Mouse (Mus musculus) mesoderm, embryonic 11.5 days (tissue): ENCODE data around the gene Wdr66.
A peak's percentile ranks its signal among the peaks of the same experiment; 100 is the strongest.

Source experiments
- DNase-seq: peaks from one replicate; pipeline ENCODE4 v3.0.0-alpha.2; 2012; ENCODE audit warnings: low read depth, low spot score

The Wdr66 gene

DNA sequence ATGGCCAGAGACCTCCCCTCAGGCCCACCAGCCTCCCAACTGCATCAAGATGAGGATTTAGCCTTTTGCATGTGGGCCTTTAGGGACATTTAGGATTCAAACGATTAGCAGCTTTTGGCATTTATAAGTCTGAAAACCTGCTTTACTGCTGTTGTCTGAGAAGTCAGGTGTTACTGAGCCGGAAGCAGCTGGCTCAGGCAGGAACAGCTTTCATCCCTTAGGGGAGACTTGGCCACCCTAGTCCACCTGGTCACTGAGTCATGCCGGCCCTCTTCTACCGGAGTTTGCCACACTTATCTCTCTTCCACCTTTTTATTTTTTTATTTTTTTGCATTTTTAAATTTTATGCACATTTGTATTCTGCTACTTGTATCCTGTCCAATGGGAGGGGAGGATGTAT, 105.4 kb downstream of the Wdr66 start:
- no peak for DNase-seq

DNA sequence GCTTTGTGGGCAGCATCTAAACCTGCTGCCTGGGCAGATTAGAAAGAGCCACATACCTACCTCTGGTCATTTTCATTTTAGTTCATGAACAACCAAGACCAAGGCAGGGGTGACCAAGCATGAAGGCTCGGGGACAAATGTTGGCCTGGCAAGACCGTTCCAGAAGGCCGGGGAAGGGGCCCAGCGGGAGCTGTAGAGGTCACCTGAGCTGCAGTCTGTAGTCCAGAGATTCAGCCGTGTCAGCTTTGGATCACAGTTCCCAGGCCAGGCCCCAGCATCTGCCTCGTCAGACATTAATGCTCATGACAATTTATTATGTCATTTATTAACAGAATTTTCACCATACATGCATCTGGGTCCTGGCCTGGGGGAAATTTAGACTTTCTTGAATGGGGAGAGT, 107.5 kb downstream of the Wdr66 start:
- no peak for DNase-seq

DNA sequence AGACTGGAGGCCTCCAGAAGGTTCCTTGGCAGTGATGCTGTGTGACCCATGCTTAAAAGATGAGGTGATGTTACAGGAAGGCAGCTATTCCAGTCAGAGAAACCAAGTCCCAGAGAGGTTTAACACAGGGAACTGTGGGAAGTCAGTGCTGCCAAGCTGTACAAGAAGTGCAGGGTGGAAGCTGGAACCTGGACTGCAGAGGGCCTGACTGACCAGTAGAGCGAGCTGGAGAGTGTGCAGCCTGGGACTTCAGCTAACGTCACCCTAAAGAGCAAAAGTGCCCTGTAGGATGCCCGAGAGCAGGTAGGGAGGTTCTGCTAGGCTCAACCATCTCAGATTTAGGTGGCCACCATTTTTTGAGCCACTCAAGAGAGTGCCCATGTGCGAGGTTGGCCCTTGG, 111.0 kb downstream of the Wdr66 start:
- no peak for DNase-seq

DNA sequence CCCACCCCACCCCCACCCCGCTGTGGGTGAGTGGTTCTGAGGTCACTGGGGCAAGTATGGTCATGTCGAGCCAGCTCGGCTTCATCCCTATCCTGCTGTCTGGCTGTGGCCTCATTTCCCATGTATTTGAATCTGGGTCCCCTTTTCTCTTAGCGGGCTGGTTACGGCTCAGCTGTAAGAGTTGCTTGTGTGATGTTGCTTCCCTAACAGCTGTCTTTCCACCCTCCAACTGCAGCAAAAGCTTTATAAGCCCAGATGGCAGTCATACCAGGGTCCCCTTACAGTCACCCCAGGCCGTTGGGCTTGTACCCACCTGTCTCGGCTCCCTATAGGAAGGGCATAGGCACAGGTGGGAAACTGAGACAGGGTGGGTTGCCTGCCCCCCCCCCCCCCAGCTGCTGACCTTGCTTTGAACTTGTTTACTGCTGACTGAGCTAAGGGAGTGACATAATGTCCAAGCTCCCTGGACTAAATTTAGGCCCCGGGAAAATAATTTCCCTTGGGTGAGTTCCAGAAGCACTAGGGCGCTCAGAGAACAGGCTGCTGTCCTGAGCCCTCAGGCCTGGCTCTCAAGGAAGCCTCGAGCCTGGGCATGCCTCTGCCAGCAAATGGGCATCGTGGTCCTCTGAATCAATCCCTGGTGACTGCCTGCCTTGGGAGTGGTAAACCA, 112.5 kb downstream of the Wdr66 start:
- DNase-seq: no peak

DNA sequence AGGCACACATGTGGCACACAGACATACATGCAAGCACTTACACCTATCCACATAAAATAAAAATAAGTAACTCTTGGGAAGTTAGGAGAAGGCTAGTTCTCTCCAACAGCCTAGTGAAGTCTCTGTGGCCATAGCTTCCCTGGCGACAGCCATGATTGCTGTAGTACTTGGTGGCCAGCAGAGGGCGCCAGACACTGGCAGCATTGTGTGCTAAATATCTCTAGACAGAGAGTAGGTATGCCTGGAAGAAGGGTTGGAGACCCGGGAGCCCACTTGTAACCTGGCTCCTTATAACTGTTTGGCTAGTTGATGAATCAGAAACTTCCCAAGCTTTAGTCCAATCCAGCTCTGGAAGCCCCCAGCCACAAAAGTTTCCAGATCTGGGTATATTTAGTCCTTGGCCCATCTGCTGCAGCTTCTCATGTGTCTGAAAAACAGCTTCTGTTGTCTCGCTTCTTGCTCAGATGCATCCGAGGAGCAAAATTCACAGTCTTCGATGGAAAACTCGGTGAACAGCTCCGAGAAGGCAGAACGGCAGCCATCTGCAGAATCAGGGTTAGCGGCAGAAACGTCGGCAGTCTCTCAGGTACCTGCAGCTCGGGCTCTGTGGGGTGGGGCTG, 117.1 kb downstream of the Wdr66 start:
- peak; percentile 69 for DNase-seq

DNA sequence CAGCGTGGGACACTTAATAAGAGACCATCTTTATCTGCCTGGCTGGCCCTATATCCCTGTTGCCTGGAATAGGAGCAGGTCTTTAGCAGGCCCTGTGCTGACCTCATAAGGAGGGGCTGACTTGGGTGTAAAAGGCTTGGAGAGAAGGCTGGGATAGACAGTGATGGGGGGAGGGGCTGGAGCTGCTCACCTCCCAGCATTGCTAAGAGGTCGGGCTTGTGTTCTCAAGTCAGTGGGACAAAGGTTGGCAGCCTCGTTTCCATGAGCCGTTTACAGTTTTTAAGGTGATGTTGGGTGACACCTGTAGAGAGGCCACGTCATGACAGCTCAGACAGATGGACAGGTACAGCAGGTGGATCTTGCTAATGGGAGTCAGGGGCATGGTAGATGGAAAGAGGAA, 118.1 kb downstream of the Wdr66 start:
- no peak for DNase-seq

DNA sequence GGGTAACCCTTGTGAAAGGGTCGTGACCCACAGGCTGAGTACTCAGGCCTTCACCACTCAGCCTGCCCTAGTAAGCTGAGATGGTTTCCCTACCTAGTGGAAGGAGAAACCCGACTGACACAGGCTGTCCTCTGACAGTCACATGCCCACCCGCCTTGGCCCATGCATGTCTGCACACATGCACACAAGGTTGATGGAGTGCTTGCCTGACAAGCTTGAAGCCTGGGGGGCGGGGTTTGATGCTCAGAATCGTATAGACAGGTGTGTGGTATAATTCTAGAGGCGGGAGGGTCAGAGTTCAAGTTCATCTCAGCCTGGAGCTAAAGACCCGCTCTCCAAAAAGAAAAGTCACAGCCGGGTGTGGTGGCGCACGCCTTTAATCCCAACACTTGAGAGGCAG, 123.4 kb downstream of the Wdr66 start:
- DNase-seq: no peak

DNA sequence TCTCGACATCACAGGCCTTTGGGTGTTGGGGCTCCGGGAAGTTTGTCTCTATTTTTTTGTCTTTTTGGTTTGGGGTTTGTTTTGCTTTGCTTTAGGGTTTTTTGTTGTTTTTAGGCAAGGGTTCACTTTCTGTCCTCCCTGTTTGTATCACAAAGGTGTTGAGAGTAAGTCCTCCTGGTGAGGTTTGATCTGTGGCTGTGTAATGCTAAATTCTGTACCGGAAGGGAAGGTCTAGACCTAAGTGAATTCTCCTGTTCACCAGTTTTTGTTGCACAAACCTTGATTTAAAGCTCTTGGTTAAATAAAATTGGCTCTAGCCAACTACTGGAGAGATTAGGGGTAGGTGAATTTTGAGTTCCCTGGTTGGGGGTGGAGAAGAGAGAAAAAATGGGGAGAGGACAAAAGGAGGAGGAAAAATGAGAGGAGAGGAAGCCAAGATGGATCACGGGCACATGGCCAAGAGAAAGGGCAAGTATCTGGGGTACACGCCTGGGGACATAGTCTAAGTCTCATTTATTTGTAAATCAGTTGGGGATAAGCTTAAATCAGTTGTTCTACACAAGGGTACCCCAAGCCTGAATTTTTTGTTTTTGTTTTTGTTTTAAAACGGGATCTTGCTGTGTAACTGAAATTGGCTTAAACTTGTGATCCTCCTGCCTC, 124.0 kb downstream of the Wdr66 start:
- DNase-seq: no peak

DNA sequence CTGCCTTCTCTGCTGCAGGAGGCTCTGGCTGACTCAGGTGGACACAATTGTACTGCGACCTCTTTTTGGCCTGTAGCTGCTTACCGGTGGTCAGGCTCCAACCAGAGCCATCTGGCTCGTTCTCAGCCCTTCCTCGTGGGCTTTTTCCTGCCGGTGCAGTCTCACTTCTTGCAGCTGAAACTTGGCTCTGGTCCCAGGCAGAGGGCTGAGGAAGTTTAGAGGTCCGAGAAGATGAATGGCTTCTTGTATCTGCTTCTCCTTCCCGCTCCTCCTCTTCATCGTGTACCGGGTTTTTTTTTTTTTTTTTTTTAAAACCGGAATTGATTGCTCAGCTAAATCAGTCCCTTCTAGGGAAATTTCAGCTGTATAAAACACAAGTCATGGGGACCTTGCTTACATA, 124.7 kb downstream of the Wdr66 start:
- no peak for DNase-seq
